Mouse (Mus musculus): ENCODE data around the gene Itpkb.

- TF ChIP-seq POLR2A (IDR thresholded peaks at IDR 0.05; ENCODE audit: low read depth, low read length), result no peak
- no peak for TF ChIP-seq CTCF (IDR thresholded peaks at IDR 0.05; ENCODE audit: borderline replicate concordance, insufficient read depth, low read length)
These were observed 99.5 kb downstream of the Itpkb start for GRCm38 (mm10) chr1:180429819-180430218.
